Mouse (Mus musculus) natural killer cell, adult 2 months (primary cell): ENCODE results near the gene Atxn2.
A peak's percentile ranks its signal among the peaks of the same experiment; 100 is the strongest.

ENCODE experiments used
- DNase-seq, 2 experiments: peaks; one replicate each; pipeline ENCODE4 v3.0.0; 2022; ENCODE audit warnings: low spot score in 2 of 2

The Atxn2 gene

DNA sequence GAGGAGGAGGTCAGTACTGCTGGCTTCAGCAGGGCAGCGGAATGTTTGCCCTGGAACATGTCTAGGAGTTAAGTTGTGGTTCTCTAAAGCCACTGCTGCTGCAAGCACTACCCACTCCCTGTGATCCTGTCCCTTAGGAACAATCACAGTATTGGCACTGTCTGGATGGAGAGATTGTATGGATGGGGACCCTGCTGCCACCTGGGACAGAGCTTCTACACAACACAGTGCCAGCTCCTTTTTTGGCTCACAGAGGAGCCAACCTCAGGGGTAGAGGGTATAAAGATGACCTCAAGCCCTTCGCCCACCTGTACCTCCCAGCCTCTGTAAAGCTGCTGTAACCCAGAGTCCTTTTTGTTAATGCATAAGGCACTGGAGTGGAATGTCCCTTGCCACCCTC, 105.5 kb downstream of the Atxn2 start:
- DNase-seq: no peak

GRCm38 (mm10) chr5:121817551-121817950, 106.4 kb downstream of the Atxn2 start:
- no peak for DNase-seq

DNA sequence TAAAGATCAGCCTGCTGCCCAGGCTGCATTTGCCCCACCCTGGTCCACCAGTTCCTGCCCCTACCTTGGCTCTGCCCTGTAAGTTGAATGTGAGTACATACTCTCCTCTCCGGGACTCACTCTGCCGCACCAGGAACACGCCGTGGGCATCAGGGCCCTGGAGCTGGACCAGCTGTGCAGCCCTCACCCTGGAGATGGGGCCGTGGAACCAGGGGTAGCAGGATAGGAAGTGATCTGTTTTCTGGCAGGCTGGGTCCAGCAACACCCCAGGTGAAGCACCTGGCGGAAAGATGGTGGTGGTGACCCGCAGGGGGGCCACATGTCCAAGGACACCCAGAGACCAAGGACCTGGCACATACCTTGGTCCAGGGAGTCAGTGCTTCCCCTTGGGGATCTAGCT, 107.3 kb downstream of the Atxn2 start:
- DNase-seq: no peak

DNA sequence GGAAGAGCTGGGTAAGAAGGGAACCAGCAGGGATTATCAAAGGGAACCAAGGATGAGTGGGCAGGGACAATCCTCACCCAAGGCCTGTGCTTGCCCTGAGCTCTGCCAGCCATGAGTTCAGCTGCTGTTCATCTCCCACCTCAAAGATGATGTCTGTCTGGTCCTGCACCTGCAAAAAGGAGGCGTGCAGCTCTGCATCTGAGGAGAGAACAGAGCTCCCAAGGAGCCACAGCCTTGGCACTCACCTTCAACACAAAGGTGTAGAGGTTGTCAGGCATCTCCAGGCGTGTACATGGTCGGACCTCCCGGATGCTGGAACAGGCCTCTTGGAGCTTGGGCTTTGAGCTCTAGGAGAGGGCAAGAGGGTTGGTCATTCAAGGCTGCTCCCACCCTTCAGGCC, 107.7 kb downstream of the Atxn2 start:
- no peak for DNase-seq

- no peak for DNase-seq
Observed at GRCm38 (mm10) chr5:121819559-121819958, 108.4 kb downstream of the Atxn2 start.

GRCm38 (mm10) chr5:121820161-121820560, 109.0 kb downstream of the Atxn2 start:
- no peak for DNase-seq

GRCm38 (mm10) chr5:121820657-121821056, 109.5 kb downstream of the Atxn2 start:
- no peak for DNase-seq

- DNase-seq: no peak
Observed at GRCm38 (mm10) chr5:121821116-121821515, 110.0 kb downstream of the Atxn2 start.

GRCm38 (mm10) chr5:121821552-121821951, 110.4 kb downstream of the Atxn2 start:
- no peak for DNase-seq

DNA sequence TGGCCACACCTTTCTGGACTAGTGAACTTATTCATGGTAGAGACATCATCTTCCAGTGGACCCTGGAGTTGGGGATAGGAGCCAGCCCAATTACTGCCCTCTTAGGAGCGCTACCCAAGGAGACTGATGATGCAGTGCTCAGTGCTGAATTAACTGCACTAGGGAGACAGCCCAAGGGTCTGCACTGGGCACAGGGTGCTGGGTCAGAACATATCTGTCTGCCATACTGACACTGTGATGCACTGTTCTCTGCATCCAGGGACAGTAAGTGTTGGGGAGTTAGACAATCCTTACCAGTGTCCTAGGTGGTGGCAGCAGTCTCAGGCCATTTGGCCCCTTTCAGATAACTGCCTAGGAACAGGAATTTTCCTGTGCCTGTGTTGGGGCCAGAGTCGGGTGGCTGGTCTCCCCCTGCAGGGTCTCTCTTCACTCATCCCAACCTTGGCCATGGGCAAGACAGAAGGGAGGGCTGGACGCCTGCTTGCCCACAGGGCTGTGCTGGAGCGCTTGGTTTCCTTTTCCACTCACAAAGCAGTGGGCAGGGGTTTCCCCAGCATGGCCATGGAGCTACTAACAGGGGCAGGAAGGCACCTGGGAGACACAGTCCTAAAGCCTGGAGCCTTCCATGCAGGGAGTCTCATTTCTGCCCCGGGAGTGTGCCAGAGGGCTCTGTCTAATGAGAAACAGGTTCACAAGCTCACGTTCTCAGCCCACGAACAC, 111.8 kb downstream of the Atxn2 start:
- no peak for DNase-seq

DNA sequence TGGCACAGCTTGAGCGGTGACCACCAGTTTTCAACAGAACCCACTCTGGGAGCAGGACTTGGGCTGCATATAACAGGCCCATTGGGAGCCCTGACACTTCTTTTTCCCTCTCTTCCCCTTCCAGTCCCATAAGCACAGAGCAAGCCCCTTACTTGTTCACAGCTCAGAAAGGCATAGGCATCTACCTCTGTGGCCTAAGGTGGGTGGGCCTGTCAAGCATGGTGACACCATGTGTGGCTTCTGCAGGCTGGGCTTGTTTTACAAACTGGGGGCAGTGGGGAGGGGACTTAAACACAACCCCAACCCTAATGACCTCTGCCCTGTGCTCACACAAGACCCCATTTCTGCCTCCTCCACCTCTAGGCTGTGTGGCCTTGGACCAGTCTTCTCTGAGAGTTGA, 112.5 kb downstream of the Atxn2 start:
- no peak for DNase-seq

- DNase-seq: no peak
Observed at GRCm38 (mm10) chr5:121824121-121824520, 113.0 kb downstream of the Atxn2 start.

DNA sequence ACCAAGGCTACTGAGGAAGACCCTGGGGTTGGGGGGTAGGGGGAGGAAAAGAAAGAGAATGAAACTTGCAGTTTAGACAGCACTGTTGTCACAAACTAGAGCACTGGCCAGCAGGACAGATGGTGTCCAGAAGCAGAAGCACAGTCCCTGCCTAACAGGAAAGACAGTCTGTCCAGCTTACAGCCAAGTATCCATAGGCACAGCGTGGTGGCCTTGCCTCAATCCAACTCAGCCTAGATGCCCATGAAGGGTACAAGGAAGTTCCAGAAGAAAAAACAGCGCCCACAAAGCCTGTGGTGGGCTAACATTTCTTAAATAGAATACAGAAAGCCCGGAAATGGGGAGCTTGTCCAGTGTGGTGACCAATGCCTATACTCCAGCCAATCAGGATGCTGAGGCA, 114.5 kb downstream of the Atxn2 start:
- no peak for DNase-seq

- no peak for DNase-seq
Observed at GRCm38 (mm10) chr5:121827876-121828275, 116.7 kb downstream of the Atxn2 start.

- DNase-seq: no peak
Observed at GRCm38 (mm10) chr5:121828491-121829432, 117.6 kb downstream of the Atxn2 start.

GRCm38 (mm10) chr5:121831002-121831601, 120.0 kb downstream of the Atxn2 start:
- no peak for DNase-seq

DNA sequence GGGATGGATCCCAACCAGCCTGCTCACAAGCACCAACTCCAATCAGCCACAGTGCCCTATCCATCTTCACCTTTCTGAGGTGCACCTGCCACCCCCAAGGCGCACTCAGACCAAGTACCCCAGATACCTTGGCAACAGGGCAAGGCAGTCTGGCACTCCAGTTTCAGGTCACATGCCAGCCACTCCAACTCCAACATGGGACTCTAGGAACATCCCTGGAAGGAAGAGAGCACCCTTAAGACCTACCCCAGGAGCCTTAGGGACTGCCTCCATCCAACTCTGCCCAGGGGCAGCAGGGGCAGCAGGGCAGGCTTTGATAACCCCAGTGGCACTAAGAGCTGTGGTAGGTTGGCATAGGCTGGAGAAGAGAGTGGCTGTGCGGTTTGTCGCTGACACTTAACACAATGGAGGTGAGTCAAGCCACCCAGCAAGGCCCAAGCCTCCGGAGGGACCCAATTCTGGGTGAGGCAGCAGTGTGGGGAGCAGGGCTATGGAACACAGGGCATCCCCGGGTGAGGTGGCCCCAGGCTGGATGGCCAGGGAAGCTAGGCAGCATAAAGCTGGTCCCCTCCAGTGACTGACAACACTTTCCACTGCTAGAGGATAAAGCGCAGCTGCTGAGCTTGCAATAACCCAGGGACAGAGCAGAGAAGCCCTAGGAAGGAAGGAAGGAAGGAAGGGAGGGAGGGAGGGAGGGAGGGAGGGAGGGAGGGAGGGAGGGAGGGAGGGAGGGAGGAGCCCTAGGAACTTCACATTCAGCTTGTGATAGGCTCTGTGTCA, 121.4 kb downstream of the Atxn2 start:
- DNase-seq: no peak

- no peak for DNase-seq
Observed at GRCm38 (mm10) chr5:121833159-121833558, 122.0 kb downstream of the Atxn2 start.

- peak; percentile 63 to 93 for DNase-seq
Observed at GRCm38 (mm10) chr5:121833572-121834240, 122.6 kb downstream of the Atxn2 start.

GRCm38 (mm10) chr5:121834241-121834606, 123.1 kb downstream of the Atxn2 start:
- DNase-seq: no peak
